Mouse (Mus musculus): ENCODE results near the gene Mpig6b. TPM values are rescaled to one million over a fixed set of nuclear protein-coding genes. Genes with fewer than 3 reads are reported as not detected.

Gene Mpig6b
- polyA plus RNA-seq, 1 experiment from 2014 or later = 4.1 TPM

DNA sequence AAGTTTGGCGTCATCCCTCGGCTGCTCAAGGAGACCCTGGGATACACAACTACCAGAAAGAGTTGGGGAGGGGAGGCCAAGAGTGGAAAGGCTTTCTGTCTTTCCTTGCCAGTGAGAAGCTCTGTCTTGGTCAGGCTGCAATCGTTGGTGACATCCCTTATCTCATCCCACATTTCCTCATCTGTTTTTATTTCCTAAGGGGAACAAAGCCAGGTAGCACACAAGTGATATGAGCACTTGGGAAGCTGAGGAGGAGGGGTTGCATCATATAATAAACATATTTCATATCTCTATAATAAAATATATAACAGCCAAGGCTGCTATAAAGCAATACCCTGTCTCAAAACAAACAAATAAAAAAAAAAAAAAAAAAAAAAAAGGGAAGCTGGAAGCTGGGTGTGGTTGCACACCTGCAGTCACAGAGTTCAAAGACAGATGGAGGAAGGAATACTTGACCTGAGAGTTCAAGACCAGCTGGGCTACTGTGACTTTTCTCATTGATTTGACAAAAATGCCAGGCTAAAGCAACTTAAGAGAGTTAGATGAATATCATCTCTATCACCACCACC lies 18.0 kb upstream of the Mpig6b start:
- H3K27ac ChIP-seq = peak overlapping the region; percentile 7; the same call in 1 of the 2 replicates
- H3K9ac ChIP-seq = no peak overlapping the region
- DNase-seq (no peak), ATAC-seq (ENCODE audit: low read depth) (no peak)
- H3K4me3 ChIP-seq (replicated peaks) = no peak overlapping the region
- 0 out of 2 replicates have a peak, but pooled peaks cover 4% of the 10 kb centered on the region for H3K27me3 ChIP-seq
- H3K4me2 ChIP-seq = no peak overlapping the region
- WGBS (ENCODE audit: insufficient replicate concordance) = 47% methylated on average over 3 of the region's 3 CpGs
- H3K9me3 ChIP-seq (replicated peaks) = no peaks in the 10 kb centered on the region
- H3K4me1 ChIP-seq (replicated peaks) = peaks cover 44% of the 10 kb centered on the region
- no peaks in the 10 kb centered on the region for H3K36me3 ChIP-seq

DNA sequence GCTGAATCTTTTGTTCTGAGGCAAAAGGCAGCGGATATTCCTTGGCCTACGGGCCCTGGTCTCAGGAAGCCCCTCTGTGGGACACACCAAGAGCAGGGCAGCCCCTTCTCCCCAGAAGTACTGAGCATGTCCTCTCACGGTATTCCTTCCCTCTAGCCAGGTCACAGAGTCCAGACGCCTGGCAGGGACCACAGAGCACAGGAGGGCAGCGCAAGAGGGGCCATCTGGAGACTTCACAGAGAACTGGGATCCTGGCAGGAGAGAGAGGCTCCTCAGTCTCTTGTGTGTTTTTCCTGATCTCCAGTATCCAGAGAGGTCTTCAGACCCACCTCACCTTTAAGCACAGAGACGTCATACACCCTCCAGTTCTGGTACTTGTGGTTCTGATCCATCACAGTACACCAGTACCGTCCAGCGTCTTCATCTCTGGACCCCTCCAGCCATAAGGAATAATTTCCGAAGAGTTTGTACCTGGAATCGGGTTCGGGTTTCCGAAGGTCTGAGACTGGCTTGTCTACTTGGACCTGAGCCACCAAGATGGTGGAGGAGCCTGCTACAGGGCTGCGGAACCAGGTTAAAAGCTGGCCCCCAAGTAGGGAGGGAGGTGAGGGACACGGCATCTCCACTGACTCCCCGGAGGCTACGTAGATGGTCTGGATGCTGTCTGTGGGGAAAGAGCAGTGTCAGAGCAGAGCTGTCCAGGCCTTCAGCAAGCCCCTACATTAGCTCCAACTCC lies 17.0 kb upstream of the Mpig6b start:
- Histone ChIP-seq H3K27ac (0 out of 2 replicates have a peak overlapping the region, but pooled peaks have one; percentile 7), H3K4me3 (replicated peaks) (no peak overlapping the region), H3K27me3 (peaks cover 8% of the 10 kb centered on the region; the same call in 1 of the 2 replicates), H3K36me3 (no peaks in the 10 kb centered on the region), H3K4me1 (replicated peaks) (peaks cover 46% of the 10 kb centered on the region), H3K9me3 (replicated peaks) (no peaks in the 10 kb centered on the region), H3K4me2 (no peak overlapping the region), H3K9ac (no peak overlapping the region)
- ATAC-seq (ENCODE audit: low read depth) (no peak), DNase-seq (no peak)
- 83% methylated on average over 16 of the region's 16 CpGs for WGBS (ENCODE audit: insufficient replicate concordance)

DNA sequence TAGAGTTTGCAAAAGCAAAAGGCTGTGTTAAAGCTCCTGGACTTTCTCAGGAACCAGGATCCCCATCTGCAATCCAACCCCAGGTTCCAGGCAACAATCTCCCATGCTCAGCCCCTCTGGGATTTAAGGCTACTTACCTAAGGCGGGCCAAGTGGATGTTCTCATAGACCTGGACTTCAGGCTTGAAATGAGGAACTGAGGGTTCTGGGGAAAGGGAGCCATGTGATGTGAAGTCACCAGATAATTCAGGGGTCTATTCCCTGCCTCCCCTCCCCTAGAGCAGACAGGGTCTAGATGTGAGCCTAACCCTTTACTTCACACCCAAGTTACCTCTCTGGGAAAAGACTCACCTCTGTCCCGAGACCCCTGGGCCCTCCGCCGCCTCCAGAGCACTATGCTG lies 14.7 kb upstream of the Mpig6b start:
- Histone ChIP-seq H3K4me2 (peak overlapping the region; percentile 73), H3K9ac (peak overlapping the region; percentile 64), H3K36me3 (no peaks in the 10 kb centered on the region), H3K27me3 (peaks cover 17% of the 10 kb centered on the region; the same call in 1 of the 2 replicates), H3K4me3 (replicated peaks) (no peak overlapping the region), H3K9me3 (replicated peaks) (no peaks in the 10 kb centered on the region), H3K27ac (peak overlapping the region; percentile 88), H3K4me1 (replicated peaks) (peaks cover 62% of the 10 kb centered on the region)
- 81% methylated on average over 4 of the region's 4 CpGs for WGBS (ENCODE audit: insufficient replicate concordance)
- DNase-seq = no peak
- ATAC-seq (ENCODE audit: low read depth) = no peak

DNA sequence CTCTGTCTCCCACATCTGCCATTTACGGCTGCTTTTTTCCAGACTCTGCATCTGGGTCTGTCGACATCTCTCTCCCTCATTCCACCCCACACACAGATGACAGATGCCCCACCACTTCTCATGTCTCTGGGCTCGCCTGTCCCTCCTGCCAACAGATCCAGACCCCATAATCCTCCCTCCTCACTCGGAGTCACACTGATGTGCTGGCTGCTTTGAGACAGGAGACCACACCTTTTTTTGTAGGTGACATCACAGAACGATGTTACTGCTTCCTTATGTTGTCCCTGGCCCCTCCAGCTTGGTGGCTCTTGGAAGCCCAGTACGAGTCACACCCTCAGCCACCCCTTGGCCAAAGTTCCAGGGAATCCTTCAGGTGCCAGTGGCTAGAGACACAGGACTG lies 14.3 kb upstream of the Mpig6b start:
- H3K9me3 ChIP-seq (replicated peaks) = no peaks in the 10 kb centered on the region
- H3K36me3 ChIP-seq = no peaks in the 10 kb centered on the region
- peak overlapping the region; percentile 88 for H3K27ac ChIP-seq
- ATAC-seq (ENCODE audit: low read depth) = peak; percentile 63
- H3K27me3 ChIP-seq = peaks cover 17% of the 10 kb centered on the region; the same call in 1 of the 2 replicates
- peak overlapping the region; percentile 73 for H3K4me2 ChIP-seq
- peak overlapping the region; percentile 37 for H3K4me3 ChIP-seq (replicated peaks)
- peaks cover 57% of the 10 kb centered on the region for H3K4me1 ChIP-seq (replicated peaks)
- peak overlapping the region; percentile 64 for H3K9ac ChIP-seq
- WGBS (ENCODE audit: insufficient replicate concordance) = 21% methylated on average over 6 of the region's 6 CpGs
- peak; percentile 22 for DNase-seq

DNA sequence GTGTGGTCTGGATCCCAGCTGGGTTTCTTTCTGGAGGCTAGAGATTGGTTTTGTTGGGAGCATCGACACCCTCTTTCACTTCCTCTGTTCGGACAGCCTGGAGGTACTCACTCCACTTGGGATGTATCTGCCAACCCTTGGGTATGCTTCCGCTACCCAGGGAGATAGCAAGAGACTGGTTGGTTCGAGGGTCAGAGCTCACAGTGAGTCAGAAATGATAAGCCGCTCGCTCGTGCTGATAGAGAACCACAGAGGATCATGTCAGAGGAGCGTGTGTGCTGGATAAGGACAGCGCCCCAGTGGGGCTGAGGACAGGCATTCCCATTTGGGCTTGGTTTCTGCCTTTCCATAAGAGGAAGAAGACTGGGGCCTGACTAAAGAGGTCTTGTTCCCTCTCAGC lies 13.8 kb upstream of the Mpig6b start:
- peak; percentile 98 for ATAC-seq (ENCODE audit: low read depth)
- Histone ChIP-seq H3K9me3 (replicated peaks) (no peaks in the 10 kb centered on the region), H3K4me1 (replicated peaks) (peaks cover 53% of the 10 kb centered on the region), H3K4me2 (peak overlapping the region; percentile 73), H3K4me3 (replicated peaks) (peak overlapping the region; percentile 37), H3K27me3 (peaks cover 17% of the 10 kb centered on the region; the same call in 1 of the 2 replicates), H3K9ac (peak overlapping the region; percentile 64), H3K36me3 (no peaks in the 10 kb centered on the region), H3K27ac (peak overlapping the region; percentile 88)
- peak; percentile 77 for DNase-seq
- 10% methylated on average over 9 of the region's 9 CpGs for WGBS (ENCODE audit: insufficient replicate concordance)

DNA sequence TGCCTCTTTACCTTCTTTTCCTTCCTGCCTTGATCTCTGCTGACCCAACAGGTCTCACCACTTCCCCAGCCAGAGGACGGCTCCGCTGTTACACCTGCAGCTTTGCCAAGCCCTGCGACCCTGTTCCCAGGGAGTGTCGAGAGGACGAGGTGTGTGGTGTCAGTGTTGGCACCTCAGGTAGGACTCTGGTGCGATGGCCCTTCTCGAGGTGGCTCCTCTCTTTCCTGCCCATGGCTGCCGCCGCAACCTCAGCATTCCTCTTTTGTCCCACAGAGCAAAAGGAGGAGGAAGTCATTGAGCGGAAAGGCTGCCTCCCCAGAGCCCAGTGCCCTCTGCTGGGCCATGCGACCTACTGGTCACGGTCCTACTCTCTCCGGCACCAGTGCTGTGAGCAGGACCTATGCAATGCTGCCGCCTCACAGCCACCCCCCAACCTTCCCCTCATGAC lies 11.8 kb upstream of the Mpig6b start, which contains the start of gene Ly6g6d:
Gene Ly6g6d (minus strand): TSS at position 280 of the 448 bp plus-strand sequence.
- Histone ChIP-seq H3K36me3 (no peaks in the 10 kb centered on the region), H3K4me3 (replicated peaks) (no peak within 1 kb of the TSS; the same call in 1 of the 2 replicates), H3K4me2 (peak within 1 kb of the TSS; percentile 32), H3K27ac (no peak within 1 kb of the TSS), H3K4me1 (replicated peaks) (peaks cover 56% of the 10 kb centered on the region), H3K9me3 (replicated peaks) (no peaks in the 10 kb centered on the region), H3K9ac (0 out of 2 replicates have a peak within 1 kb of the TSS, but pooled peaks have one; percentile 28), H3K27me3 (peaks cover 29% of the 10 kb centered on the region)
- 13% methylated on average over 14 of the region's 14 CpGs for WGBS (ENCODE audit: insufficient replicate concordance)
- DNase-seq = no peak
- no peak for ATAC-seq (ENCODE audit: low read depth)

DNA sequence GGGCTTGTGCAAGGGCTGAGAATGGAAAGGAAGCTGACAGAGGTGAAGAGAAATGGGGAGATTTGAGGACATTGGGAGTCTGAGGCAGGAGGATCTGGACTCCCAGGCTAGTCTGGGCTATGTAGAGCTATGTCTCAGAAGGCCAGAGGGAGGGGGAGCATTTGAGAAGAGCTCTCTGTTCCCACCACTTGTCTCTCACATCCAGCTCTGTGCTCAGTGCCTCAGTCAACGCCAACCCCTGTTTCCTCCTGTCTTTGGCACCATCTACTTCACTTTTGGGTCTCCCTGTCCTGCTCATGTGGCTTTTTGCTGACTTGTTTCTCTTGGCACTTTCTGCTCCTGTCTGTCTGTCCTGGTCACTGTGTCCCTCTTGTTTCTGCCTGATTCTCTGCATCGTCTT lies 11.3 kb upstream of the Mpig6b start:
- WGBS (ENCODE audit: insufficient replicate concordance) = 27% methylated on average over 2 of the region's 2 CpGs
- no peak for DNase-seq
- peak overlapping the region; percentile 32; the same call in 1 of the 2 replicates for H3K4me2 ChIP-seq
- H3K36me3 ChIP-seq = no peaks in the 10 kb centered on the region
- no peak overlapping the region for H3K27ac ChIP-seq
- H3K9me3 ChIP-seq (replicated peaks) = no peaks in the 10 kb centered on the region
- ATAC-seq (ENCODE audit: low read depth) = no peak
- H3K4me3 ChIP-seq (replicated peaks) = no peak overlapping the region
- no peak overlapping the region for H3K9ac ChIP-seq
- H3K4me1 ChIP-seq (replicated peaks) = peaks cover 56% of the 10 kb centered on the region
- peaks cover 31% of the 10 kb centered on the region for H3K27me3 ChIP-seq

DNA sequence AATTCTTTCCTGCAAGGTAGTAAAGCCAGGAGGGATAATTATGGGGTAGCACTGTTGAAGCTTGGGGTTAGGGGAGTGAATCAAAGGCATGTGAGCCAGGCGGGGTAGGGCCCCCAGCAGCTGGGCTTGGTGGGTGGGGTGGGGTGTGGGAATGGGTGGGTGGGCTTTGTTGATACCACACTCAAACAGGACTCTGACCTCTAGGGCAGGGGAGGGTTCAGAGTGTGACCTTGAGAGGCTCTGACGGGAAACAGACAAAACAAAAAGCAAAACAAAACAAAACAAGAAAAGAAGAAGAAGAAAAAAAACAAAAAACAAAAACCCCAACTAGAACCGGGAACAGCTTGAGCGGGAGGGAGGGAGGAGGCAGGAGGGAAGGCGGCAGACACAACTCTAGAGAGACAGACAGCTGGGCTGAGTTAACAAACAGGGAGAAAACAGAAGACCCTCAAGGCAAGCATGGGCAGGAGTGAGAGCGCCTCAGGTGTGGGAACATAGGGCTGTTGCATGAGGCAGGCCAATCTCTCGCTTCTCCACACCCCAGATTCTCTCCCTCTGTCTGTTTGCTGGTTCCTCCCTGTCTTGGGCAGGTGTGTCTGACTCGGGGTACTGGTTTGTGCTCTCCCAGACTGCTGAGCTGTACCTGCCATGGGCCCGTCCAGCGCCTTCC lies 10.7 kb upstream of the Mpig6b start, which contains the start of gene Ly6g6e:
Gene Ly6g6e (plus strand): TSS at position 396 of the 670 bp plus-strand sequence.
- Histone ChIP-seq H3K27ac (no peak within 1 kb of the TSS), H3K9ac (0 out of 2 replicates have a peak within 1 kb of the TSS, but pooled peaks have one; percentile 28), H3K36me3 (no peaks in the 10 kb centered on the region), H3K4me1 (replicated peaks) (peaks cover 56% of the 10 kb centered on the region), H3K9me3 (replicated peaks) (no peaks in the 10 kb centered on the region), H3K27me3 (peaks cover 35% of the 10 kb centered on the region), H3K4me2 (peak within 1 kb of the TSS; percentile 32), H3K4me3 (replicated peaks) (no peak within 1 kb of the TSS; the same call in 1 of the 2 replicates)
- 41% methylated on average over 10 of the region's 10 CpGs for WGBS (ENCODE audit: insufficient replicate concordance)
- DNase-seq = no peak
- no peak for ATAC-seq (ENCODE audit: low read depth)

DNA sequence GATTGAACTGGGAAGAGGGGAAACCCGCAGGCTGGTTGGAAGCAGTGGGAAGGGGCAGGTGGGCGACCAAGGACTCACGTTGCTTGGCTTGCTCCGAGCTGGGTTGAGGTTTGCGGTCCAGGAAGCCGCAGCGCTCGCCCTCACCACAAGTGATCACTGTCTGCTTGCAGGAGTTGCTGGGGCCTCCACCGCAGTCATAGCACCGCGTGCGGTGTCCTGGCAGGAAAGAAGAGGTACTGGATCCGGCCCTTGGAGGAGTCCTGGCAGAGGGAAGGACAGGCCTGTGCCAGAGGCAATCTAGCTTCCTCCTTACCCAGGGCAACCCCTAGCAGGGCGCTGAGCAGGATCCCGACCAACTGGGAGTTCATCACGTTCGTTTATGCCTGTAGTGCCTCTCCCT lies 8.1 kb upstream of the Mpig6b start:
- DNase-seq = no peak
- no peaks in the 10 kb centered on the region for H3K36me3 ChIP-seq
- WGBS (ENCODE audit: insufficient replicate concordance) = 20% methylated on average over 17 of the region's 17 CpGs
- no peak overlapping the region for H3K4me3 ChIP-seq (replicated peaks)
- no peak overlapping the region for H3K4me2 ChIP-seq
- no peaks in the 10 kb centered on the region for H3K9me3 ChIP-seq (replicated peaks)
- peaks cover 41% of the 10 kb centered on the region for H3K4me1 ChIP-seq (replicated peaks)
- H3K27ac ChIP-seq = no peak overlapping the region
- H3K9ac ChIP-seq = 0 out of 2 replicates have a peak overlapping the region, but pooled peaks have one; percentile 6
- H3K27me3 ChIP-seq = peaks cover 45% of the 10 kb centered on the region
- no peak; the same call in 1 of the 2 replicates for ATAC-seq (ENCODE audit: low read depth)

DNA sequence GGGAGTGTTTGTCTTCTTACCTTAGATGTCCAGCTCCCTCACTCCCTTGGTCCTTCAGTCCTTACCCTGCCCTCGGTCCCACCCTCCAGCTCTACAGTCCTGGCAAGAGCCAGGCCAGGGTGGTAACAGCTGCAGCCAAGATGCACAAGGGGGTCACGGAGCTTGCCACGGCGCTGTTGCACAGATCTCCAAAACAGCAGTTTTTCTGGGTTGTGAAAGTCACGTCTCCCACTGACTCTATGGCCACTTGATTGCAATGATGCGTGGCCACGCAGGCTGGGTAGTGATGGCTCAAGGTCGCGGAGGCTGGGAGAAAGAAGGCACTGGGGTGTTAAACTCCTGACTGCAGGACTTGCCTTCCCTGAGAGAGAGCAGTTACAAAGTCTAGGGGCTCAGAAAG lies 5.5 kb upstream of the Mpig6b start:
- Histone ChIP-seq H3K4me2 (no peak overlapping the region), H3K27ac (no peak overlapping the region), H3K4me3 (replicated peaks) (no peak overlapping the region), H3K27me3 (peaks cover 54% of the 10 kb centered on the region), H3K9me3 (replicated peaks) (no peaks in the 10 kb centered on the region), H3K36me3 (no peaks in the 10 kb centered on the region), H3K9ac (no peak overlapping the region), H3K4me1 (replicated peaks) (peaks cover 23% of the 10 kb centered on the region)
- DNase-seq (no peak), ATAC-seq (ENCODE audit: low read depth) (no peak)
- 71% methylated on average over 9 of the region's 9 CpGs for WGBS (ENCODE audit: insufficient replicate concordance)

Measured in liver, embryonic 13.5 days (tissue).